ENCODE assay signal across 9 mouse cellular contexts in the genomic region with DNA sequence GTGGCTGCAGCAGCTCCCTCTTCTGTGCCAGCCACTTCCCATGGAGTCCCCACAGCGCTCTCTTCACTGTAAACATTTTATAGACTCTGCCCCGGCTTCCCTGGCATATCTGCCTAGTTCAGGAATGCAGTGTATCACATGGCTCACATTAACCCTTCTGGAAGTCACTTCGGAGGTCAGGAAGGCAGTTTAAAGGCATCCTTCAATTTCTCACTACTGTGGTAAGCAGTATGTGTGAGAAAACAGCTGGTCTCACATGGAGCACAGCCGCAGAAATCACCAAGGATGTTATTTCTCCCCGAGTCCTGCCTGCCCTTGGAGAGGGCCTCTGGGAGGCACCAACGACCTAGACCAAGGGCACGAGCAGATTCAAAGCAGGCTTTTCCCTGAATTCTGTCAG.
DNase-seq lines count a peak whose midpoint lies in the region; ATAC-seq lines count a peak whose summit lies in the region.
"Had no signal": no experiment of that assay in that cellular context is flagged by ENCODE, and none has a peak within 500 bp of the region (broad histone marks: within the 10 kb centered on the region; RNA-seq: fewer than 3 reads in every experiment).

No protein-coding gene starts in this region.

- H3K36me3 ChIP-seq in kidney, embryonic 14.5 days (ENCODE audit: control insufficient read depth, insufficient read depth, low read length) = peaks cover 44% of the 10 kb centered on the region
- peaks cover 71% of the 10 kb centered on the region for H3K36me3 ChIP-seq in embryonic facial prominence, embryonic 10.5 days (replicated peaks)
- H3K36me3 ChIP-seq in limb, embryonic 10.5 days = peaks cover 49% of the 10 kb centered on the region

- WGBS in kidney, embryonic 14.5 days = 31% methylated on average over 7 of the region's 7 CpGs
- 46% methylated on average over 7 of the region's 7 CpGs for WGBS in embryonic facial prominence, embryonic 10.5 days
- WGBS in limb, embryonic 10.5 days = 26% methylated on average over 7 of the region's 7 CpGs

- H3K4me3 ChIP-seq in kidney, embryonic 14.5 days (ENCODE audit: low read length) = no peak overlapping the region
- H3K4me3 ChIP-seq in embryonic facial prominence, embryonic 10.5 days = no peak overlapping the region
- no peak overlapping the region for H3K4me3 ChIP-seq in limb, embryonic 10.5 days

- H3K27me3 ChIP-seq in kidney, embryonic 14.5 days (ENCODE audit: control insufficient read depth, insufficient read depth, low read length) = no peaks in the 10 kb centered on the region
- no peaks in the 10 kb centered on the region for H3K27me3 ChIP-seq in embryonic facial prominence, embryonic 10.5 days (replicated peaks; ENCODE audit: low read depth, poor library complexity, severe bottlenecking)
- no peaks in the 10 kb centered on the region for H3K27me3 ChIP-seq in limb, embryonic 10.5 days (ENCODE audit: low read depth, poor library complexity, severe bottlenecking)

- H3K4me1 ChIP-seq in kidney, embryonic 14.5 days (ENCODE audit: control insufficient read depth, insufficient read depth, low read length) = peaks cover 20% of the 10 kb centered on the region; the same call in 1 of the 2 replicates
- peaks cover 70% of the 10 kb centered on the region for H3K4me1 ChIP-seq in embryonic facial prominence, embryonic 10.5 days
- H3K4me1 ChIP-seq in limb, embryonic 10.5 days = peaks cover 70% of the 10 kb centered on the region

- no peak overlapping the region for H3K9ac ChIP-seq in kidney, embryonic 14.5 days (ENCODE audit: low read depth, low read length)

- ATAC-seq in kidney, embryonic 14.5 days (ENCODE audit: low FRiP score, low TSS enrichment) = no peak

- DNase-seq in embryo, embryonic 10 days (ENCODE audit: low spot score) = peak; percentile 63
- DNase-seq in embryo, embryonic 10.5 days (ENCODE audit: low spot score) = no peak
- DNase-seq in kidney, adult 18-20 months = no peak
- DNase-seq in embryonic facial prominence, embryonic 10.5 days (ENCODE audit: low spot score) = peak; percentile 35
- no peak for DNase-seq in limb, embryonic 10.5 days (ENCODE audit: low spot score)
- DNase-seq in right cerebral cortex, postnatal 4 days = no peak
- DNase-seq in natural killer cell, adult 2 months (ENCODE audit: low spot score in 2 of 2) = no peak

- H3K4me2 ChIP-seq in kidney, embryonic 14.5 days (replicated peaks; ENCODE audit: low read depth, low read length) = no peak overlapping the region
- H3K4me2 ChIP-seq: liver, embryonic 11.5 days had no signal

- peak overlapping the region; percentile 2; the same call in 1 of the 2 replicates for H3K27ac ChIP-seq in kidney, embryonic 14.5 days (ENCODE audit: low read depth, low read length)
- H3K27ac ChIP-seq in embryonic facial prominence, embryonic 10.5 days (replicated peaks) = peak overlapping the region; percentile 81
- H3K27ac ChIP-seq in limb, embryonic 10.5 days = peak overlapping the region; percentile 86

- no peaks in the 10 kb centered on the region for H3K9me3 ChIP-seq in kidney, embryonic 14.5 days (ENCODE audit: control insufficient read depth, low read length)
- H3K9me3 ChIP-seq in embryonic facial prominence, embryonic 10.5 days = no peaks in the 10 kb centered on the region
- H3K9me3 ChIP-seq in limb, embryonic 10.5 days (replicated peaks) = no peaks in the 10 kb centered on the region

Comparison
In these comparisons a context has a peak if more than half of its experiments do, and no peak if none do; other contexts are left out.
1. DNase-seq: peak in embryo, embryonic 10 days (single experiment) and embryonic facial prominence, embryonic 10.5 days (single experiment); none in embryo, embryonic 10.5 days (single experiment), kidney, adult 18-20 months (single experiment), limb, embryonic 10.5 days (single experiment), right cerebral cortex, postnatal 4 days (single experiment) and natural killer cell, adult 2 months (0 of 2).
2. H3K27ac ChIP-seq: peak in every context shown above with its lines; median percentile 86 in limb, embryonic 10.5 days; 81 in embryonic facial prominence, embryonic 10.5 days; 2 in kidney, embryonic 14.5 days.